Mouse (Mus musculus) embryonic facial prominence, embryonic 11.5 days (tissue): ENCODE measurements at regions not wholly inside any gene's neighbourhood (a gene's known extent, or its start where the extent isn't known, plus 50 kb on each side); places are given as distances from the start of the nearest gene placed in this dataset.
A peak's percentile ranks its signal among the peaks of the same experiment; 100 is the strongest.

Source experiments
- ATAC-seq: fragments of 200-750 bp; cut with Nextera tagmentation; replicated peaks from 2 replicates; pipeline ENCODE4 v1.8.0; 2017; ENCODE audit warnings: low read depth; ENCODE audit not compliant: insufficient number of reproducible peaks, low FRiP score, low TSS enrichment
- DNase-seq: peaks from one replicate; pipeline ENCODE4 v3.0.0-alpha.2; 2015; ENCODE audit warnings: low spot score
- H3K27ac ChIP-seq: fragments of 300-500 bp; sonication (generic); replicated peaks from 2 replicates; pipeline ENCODE4 v1.5.1; 2014; ENCODE audit warnings: mild to moderate bottlenecking, low read depth, low read length, control low read depth
- H3K27me3 ChIP-seq: fragments of 300-500 bp; sonication (generic); 2 replicates; pipeline ENCODE4 v1.6.1; 2014; ENCODE audit warnings: mild to moderate bottlenecking, low read length, moderate library complexity, mixed read lengths; ENCODE audit not compliant: control insufficient read depth, insufficient read depth
- H3K36me3 ChIP-seq: fragments of 300-500 bp; sonication (generic); replicated peaks from 2 replicates; pipeline ENCODE4 v1.6.1; 2014; ENCODE audit warnings: low read depth, mild to moderate bottlenecking, low read length, moderate library complexity, mixed read lengths; ENCODE audit not compliant: control insufficient read depth, insufficient read depth
- H3K4me1 ChIP-seq: fragments of 300-500 bp; sonication (generic); 2 replicates; pipeline ENCODE4 v1.6.1; 2014; ENCODE audit warnings: low read length, mixed read lengths; ENCODE audit not compliant: control insufficient read depth, insufficient read depth
- H3K4me2 ChIP-seq: fragments of 300-500 bp; sonication (generic); 2 replicates; pipeline ENCODE4 v1.6.1; 2014; ENCODE audit warnings: low read depth, mild to moderate bottlenecking, control low read depth, low read length, moderate library complexity
- H3K4me3 ChIP-seq: fragments of 300-500 bp; sonication (generic); 2 replicates; pipeline ENCODE4 v1.5.1; 2014; ENCODE audit warnings: low read depth, low read length, control low read depth
- H3K9ac ChIP-seq: fragments of 300-500 bp; sonication (generic); replicated peaks from 2 replicates; pipeline ENCODE4 v1.6.1; 2014; ENCODE audit warnings: mild to moderate bottlenecking, control low read depth, low read length
- H3K9me3 ChIP-seq: fragments of 300-500 bp; sonication (generic); replicated peaks from 2 replicates; pipeline ENCODE4 v1.6.1; 2016; ENCODE audit warnings: mild to moderate bottlenecking, low read length, inconsistent platforms, mixed read lengths; ENCODE audit not compliant: control insufficient read depth
- WGBS: fragments of 180-500 bp; shearing (Covaris S2); extraction: QIAGEN DNeasy Blood & Tissue Kit; methylation state at CpG from one replicate; pipeline ENCODE4 v1.1.7; 2014; 5-methylcytosine and 5-hydroxymethylcytosine counted together

- ATAC-seq (no peak), DNase-seq (no peak)
- WGBS: 47% methylated on average over 8 of the region's 8 CpGs
- Histone ChIP-seq H3K9me3 (no peaks in the 10 kb centered on the region), H3K36me3 (no peaks in the 10 kb centered on the region), H3K27me3 (no peaks in the 10 kb centered on the region), H3K4me3 (no peak overlapping the region), H3K4me2 (no peak overlapping the region), H3K27ac (no peak overlapping the region), H3K4me1 (no peaks in the 10 kb centered on the region), H3K9ac (no peak overlapping the region)
Observed at GRCm38 (mm10) chr3:50694497-50694896, 251.1 kb upstream of the Slc7a11 start.

- H3K4me3 ChIP-seq: no peak overlapping the region
- no peak overlapping the region for H3K9ac ChIP-seq
- WGBS: 91% methylated on average over 1 of the region's 1 CpGs
- DNase-seq (no peak), ATAC-seq (no peak)
- no peak overlapping the region for H3K4me2 ChIP-seq
- no peaks in the 10 kb centered on the region for H3K27me3 ChIP-seq
- no peak overlapping the region for H3K27ac ChIP-seq
- no peaks in the 10 kb centered on the region for H3K4me1 ChIP-seq
- no peaks in the 10 kb centered on the region for H3K36me3 ChIP-seq
- H3K9me3 ChIP-seq: no peaks in the 10 kb centered on the region
Observed at GRCm38 (mm10) chr3:50692306-50692705, 248.9 kb upstream of the Slc7a11 start.

GRCm38 (mm10) chr3:50690750-50691149, 247.3 kb upstream of the Slc7a11 start:
- Histone ChIP-seq H3K27me3 (no peaks in the 10 kb centered on the region), H3K9me3 (no peaks in the 10 kb centered on the region), H3K9ac (no peak overlapping the region), H3K27ac (no peak overlapping the region), H3K36me3 (no peaks in the 10 kb centered on the region), H3K4me2 (no peak overlapping the region), H3K4me1 (no peaks in the 10 kb centered on the region), H3K4me3 (no peak overlapping the region)
- no peak for ATAC-seq
- 87% methylated on average over 5 of the region's 5 CpGs for WGBS
- DNase-seq: no peak

- H3K4me2 ChIP-seq: no peak overlapping the region
- no peaks in the 10 kb centered on the region for H3K9me3 ChIP-seq
- WGBS: 78% methylated on average over 5 of the region's 5 CpGs
- DNase-seq: no peak
- H3K27ac ChIP-seq: no peak overlapping the region
- H3K27me3 ChIP-seq: no peaks in the 10 kb centered on the region
- H3K9ac ChIP-seq: no peak overlapping the region
- no peaks in the 10 kb centered on the region for H3K4me1 ChIP-seq
- H3K4me3 ChIP-seq: no peak overlapping the region
- no peak for ATAC-seq
- no peaks in the 10 kb centered on the region for H3K36me3 ChIP-seq
Observed at GRCm38 (mm10) chr3:50689375-50689774, 246.0 kb upstream of the Slc7a11 start.

GRCm38 (mm10) chr3:50687755-50688154, 244.3 kb upstream of the Slc7a11 start:
- H3K27me3 ChIP-seq: no peaks in the 10 kb centered on the region
- ATAC-seq (no peak), DNase-seq (no peak)
- H3K4me2 ChIP-seq: no peak overlapping the region
- H3K9me3 ChIP-seq: no peaks in the 10 kb centered on the region
- H3K27ac ChIP-seq: no peak overlapping the region
- H3K4me3 ChIP-seq: no peak overlapping the region
- H3K36me3 ChIP-seq: no peaks in the 10 kb centered on the region
- H3K4me1 ChIP-seq: no peaks in the 10 kb centered on the region
- WGBS: 55% methylated on average over 3 of the region's 3 CpGs
- no peak overlapping the region for H3K9ac ChIP-seq

GRCm38 (mm10) chr3:50678611-50678988, 235.2 kb upstream of the Slc7a11 start:
- no peaks in the 10 kb centered on the region for H3K4me1 ChIP-seq
- ATAC-seq (no peak), DNase-seq (no peak)
- H3K27me3 ChIP-seq: no peaks in the 10 kb centered on the region
- no peaks in the 10 kb centered on the region for H3K36me3 ChIP-seq
- H3K9ac ChIP-seq: no peak overlapping the region
- no peak overlapping the region for H3K27ac ChIP-seq
- peak overlapping the region; percentile 4; the same call in 1 of the 2 replicates for H3K4me2 ChIP-seq
- H3K4me3 ChIP-seq: no peak overlapping the region
- 26% methylated on average over 5 of the region's 5 CpGs for WGBS
- H3K9me3 ChIP-seq: no peaks in the 10 kb centered on the region

- Histone ChIP-seq H3K4me3 (no peak overlapping the region), H3K4me2 (no peak overlapping the region; the same call in 1 of the 2 replicates), H3K27ac (no peak overlapping the region), H3K9me3 (no peaks in the 10 kb centered on the region), H3K27me3 (no peaks in the 10 kb centered on the region), H3K9ac (no peak overlapping the region), H3K4me1 (no peaks in the 10 kb centered on the region), H3K36me3 (no peaks in the 10 kb centered on the region)
- 39% methylated on average over 13 of the region's 13 CpGs for WGBS
- DNase-seq: peak; percentile 62
- no peak for ATAC-seq
Observed at GRCm38 (mm10) chr3:50677953-50678610, 234.7 kb upstream of the Slc7a11 start.

- DNase-seq: no peak
- Histone ChIP-seq H3K36me3 (no peaks in the 10 kb centered on the region), H3K4me1 (no peaks in the 10 kb centered on the region), H3K4me3 (no peak overlapping the region), H3K9me3 (no peaks in the 10 kb centered on the region), H3K9ac (no peak overlapping the region), H3K27ac (no peak overlapping the region), H3K4me2 (no peak overlapping the region), H3K27me3 (no peaks in the 10 kb centered on the region)
- WGBS: 79% methylated on average over 1 of the region's 1 CpGs
- no peak for ATAC-seq
Observed at GRCm38 (mm10) chr3:50675769-50676168, 232.4 kb upstream of the Slc7a11 start.
